Mouse (Mus musculus): ENCODE measurements around the gene Tmem132a.

Gene Tmem132a

GRCm38 (mm10) chr19:10833611-10834010 lies 36.1 kb downstream of the Tmem132a start:
- DNase-seq (ENCODE audit: extremely low spot score, low read depth, low spot score) = no peak

- DNase-seq (ENCODE audit: extremely low spot score, low read depth, low spot score) = no peak
These were observed 37.7 kb downstream of the Tmem132a start for GRCm38 (mm10) chr19:10832030-10832429.

GRCm38 (mm10) chr19:10831424-10831823 lies 38.3 kb downstream of the Tmem132a start:
- no peak for DNase-seq (ENCODE audit: extremely low spot score, low read depth, low spot score)

GRCm38 (mm10) chr19:10829436-10830175 lies 40.1 kb downstream of the Tmem132a start, which contains the start of gene Cd6:
TSS of gene Cd6 (minus strand) at chr19:10830058.
- DNase-seq (ENCODE audit: extremely low spot score, low read depth, low spot score) = no peak

- no peak for DNase-seq (ENCODE audit: extremely low spot score, low read depth, low spot score)
These were observed 41.4 kb downstream of the Tmem132a start for GRCm38 (mm10) chr19:10828321-10828720.

- no peak for DNase-seq (ENCODE audit: extremely low spot score, low read depth, low spot score)
These were observed 45.7 kb downstream of the Tmem132a start for GRCm38 (mm10) chr19:10824061-10824460.

- DNase-seq (ENCODE audit: extremely low spot score, low read depth, low spot score) = no peak
These were observed 47.2 kb downstream of the Tmem132a start for GRCm38 (mm10) chr19:10822534-10822933.

GRCm38 (mm10) chr19:10821319-10821718 lies 48.4 kb downstream of the Tmem132a start:
- DNase-seq (ENCODE audit: extremely low spot score, low read depth, low spot score) = no peak

- DNase-seq (ENCODE audit: extremely low spot score, low read depth, low spot score) = no peak
These were observed 51.4 kb downstream of the Tmem132a start for GRCm38 (mm10) chr19:10818217-10818946.

GRCm38 (mm10) chr19:10816462-10816861 lies 53.3 kb downstream of the Tmem132a start:
- no peak for DNase-seq (ENCODE audit: extremely low spot score, low read depth, low spot score)

- DNase-seq (ENCODE audit: extremely low spot score, low read depth, low spot score) = no peak
These were observed 53.9 kb downstream of the Tmem132a start for GRCm38 (mm10) chr19:10815871-10816270.

GRCm38 (mm10) chr19:10813905-10814304 lies 55.8 kb downstream of the Tmem132a start:
- no peak for DNase-seq (ENCODE audit: extremely low spot score, low read depth, low spot score)

- no peak for DNase-seq (ENCODE audit: extremely low spot score, low read depth, low spot score)
These were observed 56.7 kb downstream of the Tmem132a start for GRCm38 (mm10) chr19:10813039-10813438.

- no peak for DNase-seq (ENCODE audit: extremely low spot score, low read depth, low spot score)
These were observed 58.3 kb downstream of the Tmem132a start for GRCm38 (mm10) chr19:10811471-10811870.

- no peak for DNase-seq (ENCODE audit: extremely low spot score, low read depth, low spot score)
These were observed 59.6 kb downstream of the Tmem132a start for GRCm38 (mm10) chr19:10810176-10810492.

- DNase-seq (ENCODE audit: extremely low spot score, low read depth, low spot score) = no peak
These were observed 60.1 kb downstream of the Tmem132a start for GRCm38 (mm10) chr19:10809428-10810175.

GRCm38 (mm10) chr19:10808524-10809233 lies 61.1 kb downstream of the Tmem132a start:
- no peak for DNase-seq (ENCODE audit: extremely low spot score, low read depth, low spot score)

All from hindlimb bud, embryonic 11.5 days (tissue).